Mouse (Mus musculus): ENCODE measurements around the gene Ncor2. TPM values are rescaled to one million over a fixed set of nuclear protein-coding genes. Genes with fewer than 3 reads are reported as not detected.

The Ncor2 gene
- total RNA-seq, 2 experiments from 2014 or later, result 11.8 to 47.9 TPM

DNA sequence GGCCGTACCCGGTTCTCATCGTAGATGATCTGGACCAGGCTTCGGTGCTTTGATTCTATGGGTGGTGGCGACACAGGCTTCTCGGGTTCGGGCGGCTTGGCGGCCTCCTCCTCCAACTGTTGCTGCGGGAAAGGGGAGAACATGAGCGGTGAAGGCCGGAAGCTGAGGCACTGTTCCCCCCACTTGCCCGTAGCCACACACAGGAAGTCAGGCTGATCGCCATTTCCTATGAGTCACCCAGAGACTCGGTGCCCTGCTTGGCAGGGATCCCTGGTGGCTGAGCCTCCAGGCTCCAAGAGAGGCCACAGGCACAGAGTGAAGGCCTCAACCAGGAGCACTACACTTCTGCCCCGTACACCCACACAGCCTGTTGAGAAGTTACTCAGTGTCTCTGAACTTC, 72.8 kb downstream of the Ncor2 start:
- ATAC-seq (replicated peaks; ENCODE audit: poor library complexity, severe bottlenecking), result peak; percentile 93

DNA sequence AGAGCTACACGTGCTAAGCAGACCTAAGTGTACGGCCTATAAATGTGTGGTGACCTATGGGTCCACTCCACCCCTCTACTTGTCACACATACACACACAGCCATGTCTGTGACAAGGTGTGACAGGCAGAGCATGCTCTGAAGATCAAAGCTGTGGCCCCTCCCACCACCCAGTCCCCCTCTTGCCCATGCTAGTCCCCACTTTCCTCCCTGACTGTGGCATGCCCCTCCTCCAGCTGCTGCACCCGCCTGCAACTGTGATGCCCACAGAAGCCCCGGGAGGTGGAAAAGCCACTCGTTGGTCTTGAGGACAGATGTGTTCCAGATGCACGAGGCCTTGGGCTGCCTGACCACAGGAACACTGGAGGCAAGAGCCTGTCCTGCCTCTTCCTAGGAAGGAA, 74.2 kb downstream of the Ncor2 start:
- ATAC-seq (replicated peaks; ENCODE audit: poor library complexity, severe bottlenecking), result no peak

DNA sequence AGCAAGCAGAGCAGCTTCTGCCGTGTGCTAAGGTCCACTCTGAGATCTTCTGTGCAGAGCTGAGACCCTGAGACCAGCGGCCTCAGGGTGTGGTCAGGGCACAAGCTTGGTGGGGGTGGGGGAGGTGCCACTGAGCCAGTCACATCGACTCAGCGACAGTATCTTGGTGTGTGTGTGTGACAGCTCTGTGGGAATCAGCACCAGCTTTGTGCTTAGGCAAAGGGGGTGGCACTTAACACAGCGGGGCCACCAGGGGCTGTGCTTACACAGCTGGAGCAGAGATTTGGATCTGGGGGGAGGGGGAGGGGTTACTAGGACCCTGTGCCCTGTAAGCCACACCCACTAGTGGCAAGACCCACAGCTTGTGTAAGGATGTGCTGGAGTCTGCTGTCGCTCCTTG, 75.6 kb downstream of the Ncor2 start:
- no peak for ATAC-seq (replicated peaks; ENCODE audit: poor library complexity, severe bottlenecking)

DNA sequence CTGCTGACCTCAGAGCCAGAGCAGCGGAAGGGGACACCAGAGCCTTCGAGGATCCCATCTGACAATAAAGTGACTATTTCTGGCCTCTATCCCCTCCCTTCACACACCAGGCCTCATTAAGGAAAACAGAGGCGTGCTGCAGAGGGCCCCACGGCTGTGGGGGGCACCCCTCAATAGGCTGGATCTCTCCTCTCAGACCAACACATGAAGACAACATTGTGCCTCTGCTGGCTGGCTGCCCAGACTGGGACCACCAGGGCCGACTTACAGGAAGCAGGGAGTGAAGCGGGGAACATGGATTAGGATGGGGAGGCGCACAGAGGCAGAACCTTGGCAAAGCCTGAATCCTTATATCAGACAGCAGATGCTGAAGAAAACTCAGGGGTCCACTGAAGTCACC, 76.1 kb downstream of the Ncor2 start:
- no peak for ATAC-seq (replicated peaks; ENCODE audit: poor library complexity, severe bottlenecking)

DNA sequence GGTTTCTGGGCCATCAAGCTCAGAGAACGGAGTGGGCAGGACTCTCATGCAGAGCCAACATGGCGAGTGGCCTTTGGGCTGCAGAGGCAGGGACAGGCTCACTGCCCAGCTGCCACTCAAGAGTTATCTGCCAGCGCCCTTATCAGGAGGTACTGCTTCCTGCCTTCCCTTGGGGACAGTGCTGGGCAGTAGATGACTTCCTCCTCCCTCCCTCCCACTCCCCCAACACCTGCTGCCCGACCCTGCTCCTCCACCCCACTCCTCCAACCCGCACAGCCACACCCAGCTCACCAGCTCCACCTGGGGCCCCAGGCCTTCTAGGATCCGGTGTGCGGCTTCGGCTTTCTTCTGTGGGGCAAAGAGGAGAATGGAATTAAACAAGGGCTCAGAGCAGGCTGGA, 76.7 kb downstream of the Ncor2 start:
- no peak for ATAC-seq (replicated peaks; ENCODE audit: poor library complexity, severe bottlenecking)

DNA sequence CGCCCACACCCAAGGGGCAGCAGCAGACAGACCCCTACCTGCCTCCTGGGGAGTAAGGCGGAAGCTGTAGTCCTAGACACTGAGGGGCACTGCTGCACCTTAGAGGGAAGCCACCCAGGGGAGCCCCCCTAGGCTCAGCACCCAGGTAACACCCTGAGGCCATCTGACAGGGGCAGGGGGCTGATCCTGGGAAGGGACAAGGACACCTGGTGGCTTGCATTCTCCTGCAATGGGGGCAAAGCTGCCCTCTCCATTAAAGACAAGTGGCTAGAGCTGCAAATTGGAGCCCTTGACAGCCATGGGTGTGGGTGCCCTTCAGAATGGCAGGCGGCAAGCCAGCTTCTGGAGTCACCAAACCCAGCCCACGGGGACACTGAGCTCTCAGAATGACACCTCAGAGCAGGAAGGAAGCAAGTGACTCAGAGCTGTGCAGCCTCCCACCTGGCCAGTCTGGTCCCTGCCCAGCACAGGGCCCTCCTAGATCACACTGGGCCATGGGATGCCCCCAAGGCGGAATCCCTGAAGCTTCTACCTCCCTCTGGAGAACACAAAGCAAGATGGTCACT, 79.2 kb downstream of the Ncor2 start:
- no peak for ATAC-seq (replicated peaks; ENCODE audit: poor library complexity, severe bottlenecking)

DNA sequence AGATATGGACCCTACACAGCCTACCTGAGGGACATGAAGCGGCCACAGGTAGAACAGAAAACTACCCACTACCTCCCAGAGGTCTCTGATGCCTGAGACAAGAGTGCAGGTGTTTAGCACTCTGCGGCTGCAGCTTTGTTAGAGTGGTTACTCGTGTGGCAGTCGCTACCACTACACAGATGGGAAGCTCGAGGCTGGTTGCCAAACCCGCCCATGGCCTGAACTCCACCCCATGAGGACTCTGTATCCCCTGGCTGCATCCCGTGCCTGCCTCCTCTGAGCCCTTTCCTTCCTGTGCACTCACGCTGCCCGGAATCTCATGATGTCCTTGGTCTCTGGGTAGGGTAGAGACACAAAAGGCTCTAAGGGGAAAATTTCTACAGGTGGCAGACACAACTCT, 80.3 kb downstream of the Ncor2 start:
- ATAC-seq (replicated peaks; ENCODE audit: poor library complexity, severe bottlenecking), result no peak

DNA sequence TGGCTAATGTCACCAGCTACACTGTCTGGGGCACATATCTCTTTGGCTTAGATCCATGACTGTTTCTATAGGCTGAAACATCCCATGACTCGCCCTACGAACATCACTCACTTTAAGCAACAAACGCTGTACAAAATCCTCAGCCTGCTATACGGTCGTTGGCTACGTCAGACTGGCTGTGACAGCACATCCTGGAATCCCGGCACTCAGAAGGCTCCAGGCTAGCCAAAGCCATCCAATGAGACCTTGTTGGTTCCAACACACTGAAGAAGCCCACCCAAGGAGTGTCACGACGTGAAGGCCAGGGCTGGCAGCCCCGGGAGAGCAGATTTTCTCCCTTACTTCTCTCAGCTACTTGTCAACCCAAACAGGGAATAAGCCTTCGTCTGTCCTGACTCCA, 82.7 kb downstream of the Ncor2 start:
- no peak for ATAC-seq (replicated peaks; ENCODE audit: poor library complexity, severe bottlenecking)

DNA sequence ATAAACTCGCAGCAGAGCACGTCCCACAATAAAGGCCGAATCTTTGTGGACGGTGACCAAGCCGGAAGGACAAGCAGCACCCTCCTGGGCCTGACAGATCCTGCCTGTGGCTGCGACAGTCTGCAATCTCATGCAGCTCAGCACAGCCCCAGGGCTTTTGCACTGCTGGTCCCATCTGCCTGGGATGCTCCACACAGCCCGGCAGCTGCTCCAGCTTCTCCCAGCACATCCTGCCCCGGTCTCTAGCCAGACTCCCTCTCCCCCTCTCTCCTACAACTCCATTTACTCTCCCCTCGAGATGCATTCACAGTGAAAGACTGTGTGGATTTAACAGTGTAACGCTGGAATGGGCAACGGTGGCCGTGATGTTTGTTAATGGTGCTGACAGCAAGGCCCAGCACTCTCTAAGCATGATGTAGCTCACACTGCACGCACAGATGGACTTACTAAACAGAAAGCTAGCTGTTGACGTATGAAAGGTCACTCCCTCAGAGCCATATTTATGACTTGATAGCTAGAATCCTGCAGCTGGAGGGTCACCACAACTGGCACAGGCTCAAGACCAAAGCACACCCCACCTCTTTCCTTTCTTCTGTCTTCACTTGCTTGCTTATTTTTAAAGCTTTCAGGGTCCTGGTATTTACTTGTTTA, 83.4 kb downstream of the Ncor2 start:
- no peak for ATAC-seq (replicated peaks; ENCODE audit: poor library complexity, severe bottlenecking)

DNA sequence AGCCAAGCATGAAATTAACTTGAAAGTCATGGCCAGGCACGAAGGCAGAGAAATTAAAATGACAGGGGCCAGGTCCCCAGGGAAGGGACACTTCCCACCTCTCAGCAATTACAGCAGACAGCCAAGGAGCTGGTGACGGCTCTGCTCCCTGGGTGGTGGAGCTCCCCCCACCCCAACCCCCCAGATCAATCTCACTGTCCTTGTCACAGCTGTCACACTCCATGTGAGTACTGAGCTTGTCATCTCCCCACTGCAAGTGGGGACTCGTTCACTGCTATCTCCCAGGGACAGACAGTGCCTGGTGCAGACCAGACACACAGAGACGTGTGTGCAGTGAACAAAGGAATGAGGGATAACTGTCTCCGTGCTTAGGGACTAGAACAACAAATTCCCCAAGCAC, 85.2 kb downstream of the Ncor2 start:
- ATAC-seq (replicated peaks; ENCODE audit: poor library complexity, severe bottlenecking), result no peak

DNA sequence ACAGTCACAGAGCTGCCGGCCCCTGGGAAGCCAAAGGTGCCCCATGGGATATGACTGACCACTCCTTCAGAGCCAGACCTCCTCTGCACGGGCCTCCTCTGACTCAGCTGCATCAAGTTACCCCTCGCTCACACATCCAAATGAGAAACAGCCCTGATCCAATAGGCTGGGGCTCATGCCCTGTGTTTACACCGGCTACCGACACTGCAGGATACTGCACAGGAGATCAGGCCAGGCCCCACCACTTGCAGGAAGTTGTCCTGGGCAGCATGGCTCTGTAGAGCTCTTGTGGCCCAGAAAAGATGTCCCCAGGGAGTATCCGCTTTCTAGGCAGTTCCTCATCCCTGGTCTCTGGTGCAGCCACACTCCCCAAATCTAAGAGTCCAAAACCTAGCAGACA, 90.9 kb downstream of the Ncor2 start:
- no peak for ATAC-seq (replicated peaks; ENCODE audit: poor library complexity, severe bottlenecking)

DNA sequence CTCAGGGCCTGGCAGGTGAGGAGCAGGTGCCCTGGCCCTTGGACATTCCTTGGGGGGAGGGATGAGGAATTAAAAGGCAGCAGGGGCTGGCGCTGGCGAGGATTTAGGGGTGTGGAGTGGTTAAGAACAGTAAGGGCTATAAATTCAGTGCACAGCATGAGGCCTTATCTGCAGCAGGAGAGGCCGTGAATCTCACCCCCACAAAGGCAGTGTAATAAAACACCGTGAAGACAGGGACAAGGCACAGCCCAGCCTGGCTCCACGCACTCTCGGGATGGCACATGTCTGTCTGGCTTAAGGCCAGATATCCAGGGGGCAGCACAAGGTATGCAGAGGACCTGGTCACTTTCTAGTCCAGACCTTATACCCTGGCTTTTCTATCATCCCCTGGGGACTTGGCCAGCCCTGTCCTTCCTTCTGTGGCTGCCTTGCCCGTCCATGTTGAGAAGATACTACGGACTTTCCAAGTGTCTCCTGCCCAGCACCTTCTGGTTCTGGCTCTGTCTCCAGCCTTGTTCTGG, 93.9 kb downstream of the Ncor2 start:
- ATAC-seq (replicated peaks; ENCODE audit: poor library complexity, severe bottlenecking), result no peak

DNA sequence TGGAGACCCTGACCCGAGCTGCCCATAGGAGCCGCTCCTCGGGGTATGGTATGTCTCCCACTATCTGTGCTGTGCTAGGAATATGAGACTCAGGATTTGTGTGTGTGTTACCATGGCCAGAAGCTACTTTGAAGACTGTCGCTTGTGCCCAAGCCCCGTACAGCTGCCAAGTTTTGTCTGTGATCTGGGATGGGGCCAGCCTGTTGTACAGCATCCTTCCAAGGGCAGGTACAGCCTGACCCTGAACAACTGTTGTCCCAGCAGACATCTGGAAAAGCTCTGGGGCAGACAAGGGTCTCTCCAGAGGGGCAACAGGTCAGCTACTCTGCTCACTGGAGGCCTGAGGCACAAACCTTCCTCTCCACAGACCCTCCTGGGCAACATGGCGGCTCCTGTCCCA, 95.3 kb downstream of the Ncor2 start:
- ATAC-seq (replicated peaks; ENCODE audit: poor library complexity, severe bottlenecking), result no peak

DNA sequence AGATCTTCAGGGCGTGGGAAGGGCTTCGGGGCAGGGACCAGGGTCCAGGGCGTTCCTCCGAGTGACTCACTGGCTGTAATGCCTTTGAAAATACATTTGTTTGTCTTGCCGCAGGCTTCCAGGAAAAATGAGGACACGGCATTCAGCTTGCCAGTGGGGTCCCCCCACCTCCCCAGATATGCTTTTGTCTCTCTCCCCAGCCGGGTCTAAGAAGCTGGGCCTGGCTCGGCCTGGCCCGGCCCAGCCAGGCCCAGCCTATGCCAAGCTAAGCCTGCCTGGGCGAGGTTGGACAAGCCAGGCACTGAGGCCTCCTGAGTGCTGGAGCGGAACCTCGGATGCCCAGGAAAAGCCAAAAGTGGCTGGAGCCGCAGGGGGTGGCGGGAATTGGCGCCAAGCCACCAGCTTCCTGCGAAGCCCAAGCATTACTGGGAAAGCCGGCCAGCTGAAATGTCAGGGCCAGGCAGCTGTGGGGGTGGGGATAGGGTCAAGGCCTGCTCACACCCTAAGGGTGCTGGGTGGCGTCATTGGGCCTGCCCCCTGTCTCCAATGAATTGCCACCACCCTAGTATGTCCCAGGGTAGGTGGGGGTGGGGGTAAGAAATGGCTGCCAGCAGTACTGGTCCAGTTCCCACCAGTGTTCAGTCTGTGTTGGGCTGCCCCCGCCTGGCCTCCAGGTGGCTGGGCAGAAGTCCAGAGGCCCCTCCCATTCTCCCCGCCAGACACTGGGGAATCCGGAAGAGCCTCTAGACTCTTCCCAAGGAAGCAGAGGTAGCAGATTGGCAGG, 97.5 kb downstream of the Ncor2 start:
- ATAC-seq (replicated peaks; ENCODE audit: poor library complexity, severe bottlenecking), result no peak

DNA sequence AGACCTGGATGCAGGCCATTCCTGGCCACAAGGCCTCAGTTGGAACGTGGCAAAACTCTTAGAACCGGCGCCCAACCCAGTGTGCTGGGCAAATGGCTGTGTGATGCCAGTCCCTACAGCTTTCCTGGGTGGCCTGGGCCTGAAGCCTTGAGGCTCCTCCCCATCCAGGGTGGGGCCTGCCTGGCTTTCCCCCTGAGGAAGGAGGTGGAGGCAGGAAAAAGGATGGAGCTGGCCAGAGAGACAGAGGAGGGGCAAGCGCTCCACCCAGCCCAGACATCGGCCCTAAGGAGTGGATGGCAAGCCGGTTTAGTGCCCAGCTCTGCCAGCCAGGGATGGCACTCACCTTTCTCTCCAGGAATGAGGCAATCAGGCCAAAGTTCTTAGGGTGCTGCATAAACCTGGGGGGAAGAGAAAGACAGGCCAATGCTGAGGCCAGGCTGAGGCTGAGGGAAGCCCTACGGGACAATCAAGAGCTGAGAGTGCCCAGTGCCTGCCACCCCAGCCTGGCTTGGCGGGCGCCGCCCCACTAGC, 98.2 kb downstream of the Ncor2 start:
- no peak for ATAC-seq (replicated peaks; ENCODE audit: poor library complexity, severe bottlenecking)

DNA sequence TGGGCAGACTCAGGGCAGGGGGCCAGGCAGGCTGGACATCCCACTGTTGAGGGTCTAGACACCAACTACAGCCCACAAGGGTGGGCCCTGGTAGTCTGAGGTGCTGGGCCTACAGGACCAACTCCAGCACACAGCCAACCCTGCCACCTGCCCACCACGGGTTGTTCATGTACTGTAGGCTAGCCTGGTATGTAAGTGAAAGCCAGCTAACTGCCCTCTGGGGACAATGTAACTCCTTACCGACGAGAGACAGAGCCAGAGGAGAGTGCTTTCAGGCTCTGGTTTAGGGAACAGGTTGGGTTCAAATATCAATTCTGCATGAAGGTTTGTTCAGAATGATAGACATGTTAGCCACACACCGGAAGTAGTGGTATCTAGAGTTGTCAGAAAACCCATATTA, 98.7 kb downstream of the Ncor2 start:
- no peak for ATAC-seq (replicated peaks; ENCODE audit: poor library complexity, severe bottlenecking)

DNA sequence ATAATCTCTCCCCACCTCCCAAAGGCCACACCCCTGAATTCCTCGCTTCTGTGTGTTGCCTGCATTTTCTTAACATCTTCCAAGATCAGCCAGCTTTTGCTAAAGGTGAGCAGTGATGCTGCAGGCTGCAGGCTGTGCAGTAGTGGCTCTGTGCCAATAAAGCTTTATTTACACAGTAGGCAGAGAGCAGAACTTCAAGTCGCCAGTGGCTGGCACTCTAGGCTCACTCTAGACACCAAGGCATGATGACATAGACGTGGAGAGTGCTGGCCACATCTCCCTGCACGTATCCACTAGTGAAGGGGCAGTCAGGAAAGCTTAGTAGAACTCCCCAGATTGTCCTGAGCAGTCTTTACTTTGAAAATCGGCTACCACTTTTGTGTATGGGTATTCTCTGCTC, 100.8 kb downstream of the Ncor2 start:
- ATAC-seq (replicated peaks; ENCODE audit: poor library complexity, severe bottlenecking), result no peak

DNA sequence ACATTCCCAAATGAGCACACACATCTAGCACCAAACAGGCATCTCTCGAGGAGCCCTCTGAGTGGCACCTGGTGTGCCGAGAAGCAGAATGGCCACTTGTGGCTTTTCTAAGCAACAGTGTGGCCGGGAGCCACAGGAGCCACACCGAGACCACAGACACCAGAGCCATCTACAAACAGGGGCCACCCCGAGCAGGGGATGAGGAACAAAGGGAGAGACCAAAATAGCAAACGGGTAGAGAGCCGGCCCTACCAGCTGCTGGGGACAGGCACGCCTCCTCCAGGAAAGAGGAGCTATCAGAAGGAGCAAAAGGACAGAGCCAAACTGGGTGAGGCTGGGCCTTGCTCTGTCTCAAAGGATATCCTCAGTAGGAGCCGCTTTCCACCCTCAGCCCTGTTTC, 102.8 kb downstream of the Ncor2 start:
- ATAC-seq (replicated peaks; ENCODE audit: poor library complexity, severe bottlenecking), result peak; percentile 13; the same call in 1 of the 2 replicates

DNA sequence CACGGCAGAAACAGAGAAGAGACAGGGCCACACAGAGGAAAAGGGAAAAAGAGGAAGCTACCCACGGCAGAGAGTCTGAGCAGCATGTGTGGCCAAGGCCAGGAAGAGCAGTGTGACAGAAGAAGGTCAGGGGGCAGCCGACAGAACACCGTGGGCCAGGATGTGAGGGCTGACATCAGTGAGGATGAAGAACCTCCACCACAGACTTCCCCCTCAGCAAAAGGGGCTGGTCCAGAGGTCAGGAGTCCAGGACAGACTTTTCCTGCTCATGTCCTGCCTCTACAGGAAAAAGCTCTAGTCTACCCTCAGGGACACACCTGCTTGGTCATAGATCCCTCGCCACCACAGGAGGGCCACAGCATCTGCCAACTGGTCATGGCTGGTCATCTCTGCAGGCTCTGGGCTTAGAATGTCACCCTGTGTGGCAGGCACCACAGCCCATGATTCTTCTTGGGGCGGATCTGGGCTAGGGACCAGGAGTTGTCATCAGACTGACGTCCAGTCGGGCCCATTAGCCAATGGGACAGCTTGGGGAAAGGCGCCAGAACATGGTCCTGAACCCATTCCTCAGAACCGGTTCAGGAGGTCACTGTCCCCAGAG, 104.3 kb downstream of the Ncor2 start:
- peak; percentile 70 for ATAC-seq (replicated peaks; ENCODE audit: poor library complexity, severe bottlenecking)

DNA sequence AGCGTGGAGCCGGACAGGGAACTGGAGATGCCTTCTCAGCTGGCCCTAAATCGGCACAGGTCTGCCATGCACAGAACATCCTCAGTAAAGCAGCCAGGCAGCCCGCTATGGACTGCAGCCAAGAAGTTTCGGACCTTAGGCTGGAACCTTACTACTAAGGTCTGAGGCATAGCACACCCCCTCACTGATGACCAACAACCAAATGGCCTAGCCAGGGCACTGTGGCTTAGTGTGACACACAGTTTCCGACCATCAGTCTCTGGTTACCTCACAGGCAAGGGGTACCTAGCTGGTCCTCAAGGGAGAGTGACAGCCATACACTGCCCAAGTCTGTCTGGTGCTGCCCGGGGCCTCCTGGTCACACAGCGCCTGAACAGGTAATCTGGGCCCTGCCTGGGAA, 105.1 kb downstream of the Ncor2 start:
- ATAC-seq (replicated peaks; ENCODE audit: poor library complexity, severe bottlenecking), result no peak

DNA sequence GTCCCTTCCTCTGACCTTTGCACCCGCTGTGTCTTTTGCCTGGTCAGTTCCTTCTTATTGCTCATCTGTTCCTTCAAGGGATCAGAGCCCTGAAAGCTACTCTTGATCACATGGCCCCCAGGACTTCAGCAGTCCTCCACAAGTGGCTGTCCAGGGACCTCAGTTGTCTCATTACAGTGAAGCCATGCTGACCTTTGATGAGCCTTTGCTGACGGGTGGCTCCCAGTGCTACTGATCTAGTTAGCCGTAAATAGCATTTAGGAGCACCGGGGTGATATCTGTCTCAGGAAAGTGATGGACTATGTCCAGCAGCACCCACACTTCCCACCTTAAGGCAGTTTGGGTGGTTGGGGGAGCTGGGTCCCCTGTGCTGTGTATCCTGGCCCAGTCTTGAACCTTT, 105.7 kb downstream of the Ncor2 start:
- no peak for ATAC-seq (replicated peaks; ENCODE audit: poor library complexity, severe bottlenecking)
